Mouse (Mus musculus): ENCODE results near the gene Foxk1.
A peak's percentile ranks its signal among the peaks of the same experiment; 100 is the strongest.

The Foxk1 gene

GRCm38 (mm10) chr5:142400981-142401640 lies at the start of gene Foxk1:
Gene Foxk1 (plus strand): TSS chr5:142401497.
- DNase-seq (ENCODE audit: extremely low read depth, low read depth), result peak; percentile 50

GRCm38 (mm10) chr5:142352336-142352892 lies 48.9 kb upstream of the Foxk1 start:
- DNase-seq (ENCODE audit: extremely low read depth, low read depth), result no peak

- no peak for DNase-seq (ENCODE audit: extremely low read depth, low read depth)
These were observed 46.2 kb upstream of the Foxk1 start for GRCm38 (mm10) chr5:142355144-142355543.

- DNase-seq (ENCODE audit: extremely low read depth, low read depth), result no peak
These were observed 40.1 kb upstream of the Foxk1 start for GRCm38 (mm10) chr5:142361166-142361565.

- DNase-seq (ENCODE audit: extremely low read depth, low read depth), result no peak
These were observed 38.4 kb upstream of the Foxk1 start for GRCm38 (mm10) chr5:142362894-142363293.

- DNase-seq (ENCODE audit: extremely low read depth, low read depth), result no peak
These were observed 37.2 kb upstream of the Foxk1 start for GRCm38 (mm10) chr5:142364095-142364494.

- DNase-seq (ENCODE audit: extremely low read depth, low read depth), result peak; percentile 82
These were observed 33.9 kb upstream of the Foxk1 start for GRCm38 (mm10) chr5:142367085-142368081.

GRCm38 (mm10) chr5:142368122-142368521 lies 33.2 kb upstream of the Foxk1 start:
- DNase-seq (ENCODE audit: extremely low read depth, low read depth), result no peak

- DNase-seq (ENCODE audit: extremely low read depth, low read depth), result no peak
These were observed 30.7 kb upstream of the Foxk1 start for GRCm38 (mm10) chr5:142370406-142371171.

- DNase-seq (ENCODE audit: extremely low read depth, low read depth), result no peak
These were observed 29.8 kb upstream of the Foxk1 start for GRCm38 (mm10) chr5:142371172-142372155.

GRCm38 (mm10) chr5:142372207-142372606 lies 29.1 kb upstream of the Foxk1 start:
- no peak for DNase-seq (ENCODE audit: extremely low read depth, low read depth)

GRCm38 (mm10) chr5:142374343-142374742 lies 27.0 kb upstream of the Foxk1 start:
- no peak for DNase-seq (ENCODE audit: extremely low read depth, low read depth)

GRCm38 (mm10) chr5:142375641-142376040 lies 25.7 kb upstream of the Foxk1 start:
- no peak for DNase-seq (ENCODE audit: extremely low read depth, low read depth)

GRCm38 (mm10) chr5:142376071-142376470 lies 25.2 kb upstream of the Foxk1 start:
- DNase-seq (ENCODE audit: extremely low read depth, low read depth), result peak; percentile 43

GRCm38 (mm10) chr5:142378068-142378467 lies 23.2 kb upstream of the Foxk1 start:
- DNase-seq (ENCODE audit: extremely low read depth, low read depth), result no peak

GRCm38 (mm10) chr5:142380491-142380890 lies 20.8 kb upstream of the Foxk1 start:
- DNase-seq (ENCODE audit: extremely low read depth, low read depth), result no peak

- no peak for DNase-seq (ENCODE audit: extremely low read depth, low read depth)
These were observed 16.2 kb upstream of the Foxk1 start for GRCm38 (mm10) chr5:142384911-142385660.

- no peak for DNase-seq (ENCODE audit: extremely low read depth, low read depth)
These were observed 15.0 kb upstream of the Foxk1 start for GRCm38 (mm10) chr5:142386329-142386728.
